Mouse (Mus musculus) cerebral cortex, adult 2 months (tissue): Measurements from ENCODE around the gene Deaf1.

Experiments
- WGBS: fragments of 180-500 bp; shearing (Covaris S2); methylation state at CpG from one replicate; pipeline ENCODE4 v1.1.7; 2018; 5-methylcytosine and 5-hydroxymethylcytosine counted together

Deaf1 gene

DNA sequence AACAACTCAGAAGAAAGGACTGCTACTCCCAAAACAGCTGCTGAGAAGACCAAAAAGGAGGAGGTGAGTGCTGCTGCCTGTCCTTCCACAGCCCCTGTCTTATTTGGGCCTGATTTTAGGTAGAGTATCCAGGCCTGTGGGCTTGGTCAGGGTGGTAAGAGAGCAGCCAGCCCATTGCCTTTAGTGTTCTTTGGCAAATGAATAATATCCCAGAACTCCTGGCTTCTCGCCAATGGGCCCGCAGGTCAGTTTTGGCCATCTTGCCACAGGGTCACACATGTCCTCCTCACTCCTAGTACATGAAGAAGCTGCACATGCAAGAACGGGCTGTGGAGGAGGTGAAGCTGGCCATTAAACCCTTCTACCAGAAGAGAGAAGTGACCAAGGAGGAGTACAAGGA, 66.0 kb downstream of the Deaf1 start:
- 88% methylated on average over 3 of the region's 3 CpGs for WGBS

GRCm38 (mm10) chr7:141256159-141256558, 71.3 kb downstream of the Deaf1 start:
- WGBS, result 87% methylated on average over 10 of the region's 10 CpGs

DNA sequence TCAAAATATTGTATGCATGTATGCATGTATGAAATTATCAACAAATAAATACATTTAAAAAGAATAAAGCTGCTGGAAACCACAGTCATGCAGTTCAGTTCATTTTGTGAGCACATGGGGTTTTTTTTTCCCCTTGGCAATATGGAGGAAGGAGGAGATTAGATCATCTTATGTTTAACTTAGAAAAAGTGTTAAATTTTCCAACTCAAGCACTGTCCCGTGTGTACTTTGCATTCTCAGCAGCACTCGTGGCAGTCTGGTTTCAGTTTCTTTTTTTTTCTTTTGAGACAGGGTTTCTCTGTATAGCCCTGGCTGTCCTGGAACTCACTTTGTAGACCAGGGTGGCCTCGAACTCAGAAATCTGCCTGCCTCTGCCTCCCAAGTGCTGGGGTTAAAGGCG, 77.0 kb downstream of the Deaf1 start:
- WGBS, result 75% methylated on average over 4 of the region's 4 CpGs
